Mouse (Mus musculus) lung, embryonic 15.5 days (tissue): ENCODE data around the gene Nprl2. TPM values are rescaled to one million over a fixed set of nuclear protein-coding genes. Genes with fewer than 3 reads are reported as not detected.
"Not testable (repeated sequence)": the region's sequence is repeated elsewhere in the genome, so short reads cannot be mapped to it uniquely, and the experiment has no call there.

Experiments
- ATAC-seq: fragments of 200-750 bp; cut with Nextera tagmentation; 2 replicates; pipeline ENCODE4 v1.8.0; 2017; ENCODE audit warnings: moderate number of reproducible peaks, borderline replicate concordance; ENCODE audit not compliant: low FRiP score, low TSS enrichment; ENCODE audit errors: extremely low read depth
- H3K27ac ChIP-seq: fragments of 300-500 bp; sonication (generic); 2 replicates; pipeline ENCODE4 v1.5.1; 2015; ENCODE audit warnings: moderate library complexity, mild to moderate bottlenecking, inconsistent platforms
- H3K27me3 ChIP-seq: fragments of 300-500 bp; sonication (generic); 2 replicates; pipeline ENCODE4 v1.6.1; 2015; ENCODE audit warnings: inconsistent platforms
- H3K36me3 ChIP-seq: fragments of 300-500 bp; sonication (generic); 2 replicates; pipeline ENCODE4 v1.6.1; 2015; ENCODE audit warnings: inconsistent platforms
- H3K4me1 ChIP-seq: fragments of 300-500 bp; sonication (generic); 2 replicates; pipeline ENCODE4 v1.6.1; 2015; ENCODE audit warnings: inconsistent platforms
- H3K4me2 ChIP-seq: fragments of 300-500 bp; sonication (generic); 2 replicates; pipeline ENCODE4 v1.6.1; 2015; ENCODE audit warnings: inconsistent platforms, mild to moderate bottlenecking, moderate library complexity
- H3K4me3 ChIP-seq: fragments of 300-500 bp; sonication (generic); 2 replicates; pipeline ENCODE4 v1.5.1; 2015; ENCODE audit warnings: mild to moderate bottlenecking, inconsistent platforms
- H3K9ac ChIP-seq: fragments of 300-500 bp; sonication (generic); 2 replicates; pipeline ENCODE4 v1.6.1; 2015; ENCODE audit warnings: inconsistent platforms
- H3K9me3 ChIP-seq: fragments of 300-500 bp; sonication (generic); 2 replicates; pipeline ENCODE4 v1.6.1; 2016; ENCODE audit warnings: inconsistent platforms
- WGBS: fragments of 180-500 bp; shearing (Covaris S2); methylation state at CpG from one replicate; pipeline ENCODE4 v1.1.7; 2015; 5-methylcytosine and 5-hydroxymethylcytosine counted together
- polyA plus RNA-seq: library from polyadenylated mRNA; unstranded; fragments of >200 nt; fragmentation: Nextera tagmentation; extraction: Ambion mirVana; gene quantifications from 2 replicates; pipeline ENCODE4 v1.2.1, GENCODE M21; 2015

Nprl2 gene
- polyA plus RNA-seq, 1 experiment from 2014 or later = 42.2 TPM

- Histone ChIP-seq H3K9me3 (no peaks in the 10 kb centered on the region), H3K4me1 (peaks cover 43% of the 10 kb centered on the region), H3K9ac (peak overlapping the region; percentile 85; the same call in 1 of the 2 replicates), H3K27me3 (no peaks in the 10 kb centered on the region), H3K4me2 (peak overlapping the region; percentile 96), H3K27ac (0 out of 2 replicates have a peak overlapping the region, but pooled peaks have one; percentile 98), H3K36me3 (peaks cover 46% of the 10 kb centered on the region), H3K4me3 (peak overlapping the region; percentile 78)
- 67% methylated on average over 3 of the region's 3 CpGs for WGBS
- ATAC-seq = no peak
Observed at GRCm38 (mm10) chr9:107556346-107556745, 14.3 kb downstream of the Nprl2 start.

DNA sequence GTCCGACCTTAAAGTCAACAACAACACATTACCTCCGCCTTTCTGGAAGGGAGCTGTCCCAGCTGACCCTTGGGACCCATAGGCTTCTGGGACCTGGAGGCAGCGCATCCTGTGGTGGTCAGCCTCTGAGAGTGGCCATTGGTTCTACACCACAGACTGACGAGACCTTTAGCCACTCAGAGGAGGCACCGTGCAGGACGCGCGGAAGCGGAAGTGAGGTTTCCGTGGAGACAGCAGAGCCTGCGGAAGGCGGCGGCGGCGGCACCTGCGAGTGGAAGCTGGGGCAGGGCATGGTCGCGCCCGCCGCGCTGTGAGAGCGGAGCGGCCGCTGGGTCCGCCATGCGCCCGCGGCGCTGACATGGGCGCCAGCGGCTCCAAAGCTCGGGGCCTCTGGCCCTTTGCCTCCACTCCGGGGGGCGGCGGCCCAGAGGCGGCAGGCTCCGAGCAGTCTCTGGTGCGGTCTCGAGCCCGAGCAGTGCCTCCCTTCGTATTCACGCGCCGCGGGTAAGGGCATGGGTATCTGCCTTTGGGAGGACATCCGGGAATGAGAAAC, 21.1 kb downstream of the Nprl2 start, which contains the start of gene Tusc2:
Tusc2 (plus strand) TSS at position 227 of the 553 bp plus-strand sequence.
- peak within 1 kb of the TSS; percentile 77 for H3K9ac ChIP-seq
- H3K27me3 ChIP-seq = no peaks in the 10 kb centered on the region

GRCm38 (mm10) chr9:107565556-107565955, 23.5 kb downstream of the Nprl2 start:
- peak overlapping the region; percentile 82 for H3K4me2 ChIP-seq
- peak overlapping the region; percentile 17 for H3K4me3 ChIP-seq
- 43% methylated on average over 5 of the region's 5 CpGs for WGBS
- H3K4me1 ChIP-seq = peaks cover 49% of the 10 kb centered on the region
- H3K27me3 ChIP-seq, H3K9me3 ChIP-seq, H3K9ac ChIP-seq, ATAC-seq: not testable (repeated sequence)
- H3K36me3 ChIP-seq = peaks cover 24% of the 10 kb centered on the region
- H3K27ac ChIP-seq = 0 out of 2 replicates have a peak overlapping the region, but pooled peaks have one; percentile 8

More for the DNA sequence above, 21.1 kb downstream of the Nprl2 start, which contains the start of gene Tusc2:
- Histone ChIP-seq H3K36me3 (peaks cover 48% of the 10 kb centered on the region), H3K27ac (peak within 1 kb of the TSS; percentile 56), H3K4me1 (peaks cover 38% of the 10 kb centered on the region), H3K9me3 (no peaks in the 10 kb centered on the region), H3K4me3 (peak within 1 kb of the TSS; percentile 90), H3K4me2 (peak within 1 kb of the TSS; percentile 82)
- peak; percentile 93 for ATAC-seq
- 2% methylated on average over 46 of the region's 46 CpGs for WGBS

- Histone ChIP-seq H3K27ac (peak overlapping the region; percentile 90), H3K36me3 (peaks cover 23% of the 10 kb centered on the region), H3K4me1 (peaks cover 55% of the 10 kb centered on the region), H3K9ac (no peak overlapping the region), H3K9me3 (no peaks in the 10 kb centered on the region), H3K4me3 (peak overlapping the region; percentile 17; the same call in 1 of the 2 replicates), H3K4me2 (peak overlapping the region; percentile 82), H3K27me3 (no peaks in the 10 kb centered on the region)
- no peak for ATAC-seq
- WGBS = 52% methylated on average over 15 of the region's 15 CpGs
Observed at GRCm38 (mm10) chr9:107566041-107566709, 24.1 kb downstream of the Nprl2 start.

GRCm38 (mm10) chr9:107566855-107567254, 24.8 kb downstream of the Nprl2 start:
- Histone ChIP-seq H3K36me3 (peaks cover 23% of the 10 kb centered on the region), H3K9me3 (no peaks in the 10 kb centered on the region), H3K9ac (no peak overlapping the region), H3K4me2 (peak overlapping the region; percentile 82; the same call in 1 of the 2 replicates), H3K4me1 (peaks cover 60% of the 10 kb centered on the region), H3K4me3 (peak overlapping the region; percentile 17; the same call in 1 of the 2 replicates), H3K27ac (peak overlapping the region; percentile 90), H3K27me3 (no peaks in the 10 kb centered on the region)
- peak; percentile 19 for ATAC-seq
- 72% methylated on average over 3 of the region's 3 CpGs for WGBS

DNA sequence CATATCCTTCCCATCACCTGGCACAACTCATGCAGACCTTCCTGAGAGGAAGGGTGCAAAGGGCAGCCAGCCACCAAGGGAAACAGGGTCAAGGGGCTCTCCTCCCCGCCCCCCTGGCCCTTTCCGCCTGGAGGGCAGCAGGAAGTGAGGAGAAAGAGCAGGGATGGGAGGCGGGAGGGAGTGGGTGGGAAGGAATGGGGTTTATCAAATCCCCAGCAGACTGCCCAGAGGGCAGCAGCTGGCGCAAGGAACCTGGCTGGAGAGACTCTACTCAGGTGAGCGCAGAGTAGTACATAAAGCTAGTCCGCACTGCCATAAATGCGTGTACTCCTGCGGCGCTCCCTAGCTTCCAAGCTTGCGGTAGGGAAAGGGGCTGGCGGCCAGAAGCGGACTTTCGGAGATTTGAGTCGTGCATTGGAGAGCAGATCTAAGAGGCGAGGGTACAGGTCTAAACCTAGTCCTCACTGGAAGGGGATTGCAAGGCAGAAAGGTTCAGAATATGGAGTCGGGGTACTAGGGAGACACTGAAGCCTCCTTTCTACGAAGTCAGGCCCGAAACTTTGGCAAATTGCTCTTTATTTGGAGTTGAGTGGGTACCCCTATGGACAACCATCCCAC, 25.8 kb downstream of the Nprl2 start, which contains the start of gene Hyal2:
Hyal2 (plus strand) TSS at position 244 of the 618 bp plus-strand sequence.
- no peaks in the 10 kb centered on the region for H3K9me3 ChIP-seq
- no peaks in the 10 kb centered on the region for H3K27me3 ChIP-seq
- H3K4me3 ChIP-seq = peak within 1 kb of the TSS; percentile 73
- H3K36me3 ChIP-seq = peaks cover 27% of the 10 kb centered on the region
- peaks cover 54% of the 10 kb centered on the region for H3K4me1 ChIP-seq
- H3K27ac ChIP-seq = peak within 1 kb of the TSS; percentile 90
- peak within 1 kb of the TSS; percentile 82 for H3K4me2 ChIP-seq
- peak within 1 kb of the TSS; percentile 66 for H3K9ac ChIP-seq
- ATAC-seq = no peak
- WGBS = 8% methylated on average over 18 of the region's 18 CpGs

GRCm38 (mm10) chr9:107568331-107569261, 26.6 kb downstream of the Nprl2 start:
- peak overlapping the region; percentile 66 for H3K9ac ChIP-seq
- no peaks in the 10 kb centered on the region for H3K9me3 ChIP-seq
- peaks cover 51% of the 10 kb centered on the region for H3K4me1 ChIP-seq
- no peaks in the 10 kb centered on the region for H3K27me3 ChIP-seq
- H3K27ac ChIP-seq = peak overlapping the region; percentile 90
- H3K4me2 ChIP-seq = peak overlapping the region; percentile 73
- ATAC-seq = peak; percentile 85
- WGBS = 0% methylated on average over 41 of the region's 41 CpGs
- peaks cover 33% of the 10 kb centered on the region for H3K36me3 ChIP-seq
- H3K4me3 ChIP-seq = peak overlapping the region; percentile 73

GRCm38 (mm10) chr9:107569270-107569669, 27.2 kb downstream of the Nprl2 start:
- ATAC-seq = peak; percentile 6; the same call in 1 of the 2 replicates
- H3K4me2 ChIP-seq = peak overlapping the region; percentile 73
- no peaks in the 10 kb centered on the region for H3K27me3 ChIP-seq
- peaks cover 36% of the 10 kb centered on the region for H3K36me3 ChIP-seq
- H3K9me3 ChIP-seq = no peaks in the 10 kb centered on the region
- H3K27ac ChIP-seq = peak overlapping the region; percentile 90
- peak overlapping the region; percentile 66 for H3K9ac ChIP-seq
- peak overlapping the region; percentile 73 for H3K4me3 ChIP-seq
- WGBS = 0% methylated on average over 23 of the region's 23 CpGs
- H3K4me1 ChIP-seq = peaks cover 44% of the 10 kb centered on the region

DNA sequence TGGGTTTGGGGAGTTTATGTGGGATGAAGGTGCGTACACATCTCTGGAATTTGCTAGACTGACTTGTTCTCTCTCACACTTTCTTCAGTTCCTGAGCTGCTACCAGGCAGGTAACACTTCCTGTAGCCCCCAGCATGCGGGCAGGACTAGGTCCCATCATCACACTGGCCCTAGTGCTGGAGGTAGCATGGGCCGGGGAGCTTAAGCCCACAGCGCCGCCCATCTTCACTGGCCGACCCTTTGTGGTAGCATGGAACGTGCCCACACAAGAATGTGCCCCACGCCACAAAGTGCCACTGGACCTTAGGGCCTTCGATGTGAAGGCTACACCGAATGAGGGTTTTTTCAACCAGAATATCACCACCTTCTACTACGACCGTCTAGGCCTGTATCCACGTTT, 28.0 kb downstream of the Nprl2 start:
- H3K27ac ChIP-seq = peak overlapping the region; percentile 90
- H3K4me2 ChIP-seq = peak overlapping the region; percentile 73
- peak overlapping the region; percentile 73 for H3K4me3 ChIP-seq
- peak overlapping the region; percentile 66 for H3K9ac ChIP-seq
- H3K36me3 ChIP-seq = peaks cover 38% of the 10 kb centered on the region
- no peaks in the 10 kb centered on the region for H3K27me3 ChIP-seq
- no peaks in the 10 kb centered on the region for H3K9me3 ChIP-seq
- WGBS = 20% methylated on average over 13 of the region's 13 CpGs
- peaks cover 44% of the 10 kb centered on the region for H3K4me1 ChIP-seq
- ATAC-seq = no peak

GRCm38 (mm10) chr9:107570845-107571244, 28.8 kb downstream of the Nprl2 start:
- Histone ChIP-seq H3K27ac (peak overlapping the region; percentile 3; the same call in 1 of the 2 replicates), H3K36me3 (peaks cover 35% of the 10 kb centered on the region), H3K9me3 (no peaks in the 10 kb centered on the region), H3K9ac (peak overlapping the region; percentile 66; the same call in 1 of the 2 replicates), H3K4me3 (peak overlapping the region; percentile 73), H3K27me3 (no peaks in the 10 kb centered on the region), H3K4me2 (peak overlapping the region; percentile 73), H3K4me1 (peaks cover 48% of the 10 kb centered on the region)
- no peak for ATAC-seq
- 74% methylated on average over 21 of the region's 21 CpGs for WGBS
